Mouse (Mus musculus) hindbrain, embryonic 14.5 days (tissue): ENCODE results near the gene Gsto2. TPM values are rescaled to one million over a fixed set of nuclear protein-coding genes. Genes with fewer than 3 reads are reported as not detected.
A peak's percentile ranks its signal among the peaks of the same experiment; 100 is the strongest.

Experiments used
- ATAC-seq: fragments of 200-750 bp; cut with Nextera tagmentation; 2 replicates; pipeline ENCODE4 v1.8.0; 2017; ENCODE audit warnings: moderate number of reproducible peaks, mild to moderate bottlenecking, moderate TSS enrichment, moderate library complexity; ENCODE audit not compliant: low FRiP score
- DNase-seq: peaks from one replicate; pipeline ENCODE4 v3.0.0-alpha.2; 2015; ENCODE audit warnings: low spot score
- H3K27ac ChIP-seq: fragments of 300-500 bp; sonication (generic); 2 replicates; pipeline ENCODE4 v1.5.1; 2014; ENCODE audit warnings: mild to moderate bottlenecking, moderate library complexity
- H3K27me3 ChIP-seq: fragments of 300-500 bp; sonication (generic); 2 replicates; pipeline ENCODE4 v1.6.1; 2014; ENCODE audit warnings: mild to moderate bottlenecking, low read length, mixed read lengths; ENCODE audit not compliant: control insufficient read depth, insufficient read depth
- H3K36me3 ChIP-seq: fragments of 300-500 bp; sonication (generic); replicated peaks from 2 replicates; pipeline ENCODE4 v1.6.1; 2014; ENCODE audit not compliant: control insufficient read depth, insufficient read depth
- H3K4me1 ChIP-seq: fragments of 300-500 bp; sonication (generic); replicated peaks from 2 replicates; pipeline ENCODE4 v1.6.1; 2014; ENCODE audit warnings: antibody characterized with exemption, low read length, mixed read lengths; ENCODE audit not compliant: control insufficient read depth, insufficient read depth
- H3K4me2 ChIP-seq: fragments of 300-500 bp; sonication (generic); replicated peaks from 2 replicates; pipeline ENCODE4 v1.6.1; 2014; ENCODE audit warnings: mild to moderate bottlenecking, moderate library complexity
- H3K4me3 ChIP-seq: fragments of 300-500 bp; sonication (generic); replicated peaks from 2 replicates; pipeline ENCODE4 v1.5.1; 2014; ENCODE audit warnings: mild to moderate bottlenecking, low read length
- H3K9ac ChIP-seq: fragments of 300-500 bp; sonication (generic); 2 replicates; pipeline ENCODE4 v1.6.1; 2014
- H3K9me3 ChIP-seq: fragments of 300-500 bp; sonication (generic); 2 replicates; pipeline ENCODE4 v1.6.1; 2016; ENCODE audit warnings: low read length; ENCODE audit not compliant: control insufficient read depth
- WGBS: fragments of 180-500 bp; shearing (Covaris S2); extraction: QIAGEN DNeasy Blood & Tissue Kit; methylation state at CpG from one replicate; pipeline ENCODE4 v1.1.7; 2014; 5-methylcytosine and 5-hydroxymethylcytosine counted together
- polyA plus RNA-seq: library from polyadenylated mRNA; unstranded; fragments of >200 nt; fragmentation: Nextera tagmentation; extraction: Ambion mirVana; gene quantifications from 2 replicates; pipeline ENCODE4 v1.2.1, GENCODE M21; 2014

Gene Gsto2
- polyA plus RNA-seq, 1 experiment from 2014 or later: 1.2 TPM

- no peak for ATAC-seq
- no peak for DNase-seq
- Histone ChIP-seq H3K27me3 (no peaks in the 10 kb centered on the region), H3K9ac (no peak overlapping the region), H3K4me3 (no peak overlapping the region), H3K27ac (no peak overlapping the region), H3K36me3 (peaks cover 12% of the 10 kb centered on the region; the same call in 1 of the 2 replicates), H3K9me3 (no peaks in the 10 kb centered on the region), H3K4me1 (no peaks in the 10 kb centered on the region), H3K4me2 (no peak overlapping the region)
- WGBS: 85% methylated on average over 10 of the region's 10 CpGs
These were observed 35.2 kb downstream of the Gsto2 start for GRCm38 (mm10) chr19:47900558-47900957.

- H3K9ac ChIP-seq: no peak overlapping the region
- DNase-seq (no peak), ATAC-seq (no peak)
- H3K27ac ChIP-seq: no peak overlapping the region
- H3K9me3 ChIP-seq: no peaks in the 10 kb centered on the region
- 71% methylated on average over 13 of the region's 13 CpGs for WGBS
- no peaks in the 10 kb centered on the region for H3K27me3 ChIP-seq
- no peak overlapping the region for H3K4me2 ChIP-seq
- no peaks in the 10 kb centered on the region for H3K4me1 ChIP-seq
- H3K4me3 ChIP-seq: no peak overlapping the region
- 0 out of 2 replicates have a peak, but pooled peaks cover 4% of the 10 kb centered on the region for H3K36me3 ChIP-seq
These were observed 37.2 kb downstream of the Gsto2 start for GRCm38 (mm10) chr19:47902316-47903201.

- peaks cover 5% of the 10 kb centered on the region for H3K4me1 ChIP-seq
- H3K4me3 ChIP-seq: no peak overlapping the region
- H3K9ac ChIP-seq: no peak overlapping the region
- no peak overlapping the region for H3K27ac ChIP-seq
- ATAC-seq (peak; percentile 39; the same call in 1 of the 2 replicates), DNase-seq (no peak)
- no peaks in the 10 kb centered on the region for H3K27me3 ChIP-seq
- H3K36me3 ChIP-seq: no peaks in the 10 kb centered on the region
- WGBS: 58% methylated on average over 4 of the region's 4 CpGs
- no peaks in the 10 kb centered on the region for H3K9me3 ChIP-seq
- no peak overlapping the region for H3K4me2 ChIP-seq
These were observed 38.3 kb downstream of the Gsto2 start for GRCm38 (mm10) chr19:47903679-47904078.

GRCm38 (mm10) chr19:47905081-47905480 is 39.7 kb downstream of the Gsto2 start:
- Histone ChIP-seq H3K9me3 (no peaks in the 10 kb centered on the region), H3K4me1 (peaks cover 17% of the 10 kb centered on the region), H3K36me3 (no peaks in the 10 kb centered on the region), H3K27ac (no peak overlapping the region), H3K9ac (no peak overlapping the region), H3K4me2 (no peak overlapping the region), H3K27me3 (no peaks in the 10 kb centered on the region), H3K4me3 (no peak overlapping the region)
- no peak for ATAC-seq
- WGBS: 87% methylated on average over 4 of the region's 4 CpGs
- DNase-seq: no peak

GRCm38 (mm10) chr19:47905603-47906002 is 40.3 kb downstream of the Gsto2 start:
- peaks cover 22% of the 10 kb centered on the region for H3K4me1 ChIP-seq
- ATAC-seq: no peak
- WGBS: 86% methylated on average over 4 of the region's 5 CpGs

GRCm38 (mm10) chr19:47907596-47907995 is 42.3 kb downstream of the Gsto2 start:
- H3K27me3 ChIP-seq: no peaks in the 10 kb centered on the region
- no peak overlapping the region for H3K4me3 ChIP-seq
- H3K36me3 ChIP-seq: no peaks in the 10 kb centered on the region
- ATAC-seq: no peak
- H3K4me2 ChIP-seq: no peak overlapping the region
- DNase-seq: no peak
- H3K27ac ChIP-seq: no peak overlapping the region
- peaks cover 25% of the 10 kb centered on the region for H3K4me1 ChIP-seq
- no peak overlapping the region for H3K9ac ChIP-seq
- 90% methylated on average over 9 of the region's 9 CpGs for WGBS
- H3K9me3 ChIP-seq: no peaks in the 10 kb centered on the region

More at GRCm38 (mm10) chr19:47905603-47906002, 40.3 kb downstream of the Gsto2 start:
- DNase-seq: no peak
- H3K4me2 ChIP-seq: no peak overlapping the region
- no peak overlapping the region for H3K4me3 ChIP-seq
- H3K9ac ChIP-seq: no peak overlapping the region
- H3K27ac ChIP-seq: no peak overlapping the region
- no peaks in the 10 kb centered on the region for H3K27me3 ChIP-seq
- no peaks in the 10 kb centered on the region for H3K9me3 ChIP-seq
- no peaks in the 10 kb centered on the region for H3K36me3 ChIP-seq

- peaks cover 25% of the 10 kb centered on the region for H3K4me1 ChIP-seq
- no peak for DNase-seq
- H3K9me3 ChIP-seq: no peaks in the 10 kb centered on the region
- peak overlapping the region; percentile 24 for H3K4me3 ChIP-seq
- ATAC-seq: no peak; the same call in 1 of the 2 replicates
- WGBS: 25% methylated on average over 6 of the region's 6 CpGs
- H3K9ac ChIP-seq: peak overlapping the region; percentile 69
- H3K27ac ChIP-seq: peak overlapping the region; percentile 92
- peak overlapping the region; percentile 58 for H3K4me2 ChIP-seq
- H3K36me3 ChIP-seq: no peaks in the 10 kb centered on the region
- H3K27me3 ChIP-seq: no peaks in the 10 kb centered on the region
These were observed 43.6 kb downstream of the Gsto2 start for GRCm38 (mm10) chr19:47908961-47909371.

- no peaks in the 10 kb centered on the region for H3K36me3 ChIP-seq
- no peaks in the 10 kb centered on the region for H3K27me3 ChIP-seq
- H3K9me3 ChIP-seq: no peaks in the 10 kb centered on the region
- peak overlapping the region; percentile 69 for H3K9ac ChIP-seq
- peak overlapping the region; percentile 58 for H3K4me2 ChIP-seq
- DNase-seq (peak; percentile 68), ATAC-seq (peak; percentile 86)
- WGBS: 2% methylated on average over 9 of the region's 10 CpGs
- peaks cover 25% of the 10 kb centered on the region for H3K4me1 ChIP-seq
- H3K4me3 ChIP-seq: peak overlapping the region; percentile 24
- peak overlapping the region; percentile 92 for H3K27ac ChIP-seq
These were observed 44.2 kb downstream of the Gsto2 start for GRCm38 (mm10) chr19:47909387-47910116.

- WGBS: 40% methylated on average over 4 of the region's 4 CpGs
- H3K9ac ChIP-seq: peak overlapping the region; percentile 69
- ATAC-seq (no peak), DNase-seq (no peak)
- H3K27ac ChIP-seq: peak overlapping the region; percentile 92
- H3K4me2 ChIP-seq: peak overlapping the region; percentile 58
- no peaks in the 10 kb centered on the region for H3K36me3 ChIP-seq
- H3K9me3 ChIP-seq: no peaks in the 10 kb centered on the region
- H3K27me3 ChIP-seq: no peaks in the 10 kb centered on the region
- H3K4me3 ChIP-seq: no peak overlapping the region
- peaks cover 25% of the 10 kb centered on the region for H3K4me1 ChIP-seq
These were observed 44.8 kb downstream of the Gsto2 start for GRCm38 (mm10) chr19:47910117-47910618.
